Mouse (Mus musculus) hindbrain, embryonic 16.5 days (tissue): Measurements from ENCODE around the gene Ceacam12. TPM values are rescaled to one million over a fixed set of nuclear protein-coding genes. Genes with fewer than 3 reads are reported as not detected.
"Not testable (repeated sequence)": the region's sequence is repeated elsewhere in the genome, so short reads cannot be mapped to it uniquely, and the experiment has no call there.

Source experiments
- ATAC-seq: fragments of 200-750 bp; cut with Nextera tagmentation; 2 replicates; pipeline ENCODE4 v1.8.0; 2017; ENCODE audit warnings: moderate TSS enrichment, moderate library complexity
- H3K27ac ChIP-seq: fragments of 300-500 bp; sonication (generic); 2 replicates; pipeline ENCODE4 v1.5.1; 2014; ENCODE audit warnings: low read depth, mild to moderate bottlenecking, control low read depth, low read length, moderate library complexity
- H3K27me3 ChIP-seq: fragments of 300-500 bp; sonication (generic); replicated peaks from 2 replicates; pipeline ENCODE4 v1.6.1; 2014; ENCODE audit warnings: low read length; ENCODE audit not compliant: control insufficient read depth, insufficient read depth
- H3K36me3 ChIP-seq: fragments of 300-500 bp; sonication (generic); 2 replicates; pipeline ENCODE4 v1.6.1; 2014; ENCODE audit warnings: mild to moderate bottlenecking, low read length, moderate library complexity, mixed read lengths; ENCODE audit not compliant: control insufficient read depth, insufficient read depth
- H3K4me1 ChIP-seq: fragments of 300-500 bp; sonication (generic); 2 replicates; pipeline ENCODE4 v1.6.1; 2014; ENCODE audit warnings: low read depth, low read length; ENCODE audit not compliant: control insufficient read depth, insufficient read depth
- H3K4me2 ChIP-seq: fragments of 300-500 bp; sonication (generic); 2 replicates; pipeline ENCODE4 v1.6.1; 2014; ENCODE audit warnings: mild to moderate bottlenecking, low read length, control low read depth, moderate library complexity
- H3K4me3 ChIP-seq: fragments of 300-500 bp; sonication (generic); 2 replicates; pipeline ENCODE4 v1.5.1; 2014; ENCODE audit warnings: mild to moderate bottlenecking, low read length, control low read depth, moderate library complexity
- H3K9ac ChIP-seq: fragments of 300-500 bp; sonication (generic); 2 replicates; pipeline ENCODE4 v1.6.1; 2014; ENCODE audit warnings: low read depth, mild to moderate bottlenecking, control low read depth, low read length, moderate library complexity
- H3K9me3 ChIP-seq: fragments of 300-500 bp; sonication (generic); 2 replicates; pipeline ENCODE4 v1.6.1; 2014; ENCODE audit warnings: mild to moderate bottlenecking, low read length, moderate library complexity; ENCODE audit not compliant: control insufficient read depth
- WGBS: fragments of 180-500 bp; shearing (Covaris S2); extraction: QIAGEN DNeasy Blood & Tissue Kit; methylation state at CpG from one replicate; pipeline ENCODE4 v1.1.7; 2014; 5-methylcytosine and 5-hydroxymethylcytosine counted together
- microRNA-seq: library from miRNA; unstranded; fragments of <30 nt; microRNA quantifications from one replicate; pipeline ENCODE4, GENCODE M21; 2017
- polyA plus RNA-seq: library from polyadenylated mRNA; unstranded; fragments of >200 nt; fragmentation: Nextera tagmentation; extraction: Ambion mirVana; gene quantifications from 2 replicates; pipeline ENCODE4 v1.2.1, GENCODE M21; 2015

The Ceacam12 gene
- polyA plus RNA-seq, result not detected in 2 replicates

DNA sequence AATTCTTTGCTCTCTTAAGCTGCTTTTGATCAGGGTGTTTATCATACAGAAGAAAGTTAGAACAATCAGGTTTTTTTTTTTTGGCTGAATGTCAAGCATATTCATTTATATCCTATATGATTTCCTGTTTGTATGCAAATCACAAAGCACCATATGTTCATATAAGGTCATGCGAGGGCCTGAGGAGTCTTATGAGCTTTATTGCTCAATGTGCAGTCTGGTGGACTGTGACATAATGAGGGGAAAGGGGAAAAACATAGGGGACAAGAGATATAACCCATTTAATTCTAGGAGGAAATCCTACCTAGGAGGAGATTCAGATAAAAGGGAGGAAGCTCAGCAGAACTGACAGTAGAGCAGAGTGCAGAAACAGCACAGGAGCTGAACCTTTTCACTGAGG lies at the start of gene Ceacam12:
Gene Ceacam12, plus strand, starts transcription at position 301 of the 400 bp plus-strand sequence.
- no peak within 1 kb of the TSS for H3K4me2 ChIP-seq
- H3K4me1 ChIP-seq, result no peaks in the 10 kb centered on the region
- no peaks in the 10 kb centered on the region for H3K27me3 ChIP-seq
- no peak within 1 kb of the TSS for H3K4me3 ChIP-seq
- no peak within 1 kb of the TSS for H3K9ac ChIP-seq
- 75% methylated on average over 1 of the region's 1 CpGs for WGBS
- no peaks in the 10 kb centered on the region for H3K36me3 ChIP-seq
- no peak within 1 kb of the TSS for H3K27ac ChIP-seq
- peaks cover 24% of the 10 kb centered on the region for H3K9me3 ChIP-seq
- no peak for ATAC-seq

DNA sequence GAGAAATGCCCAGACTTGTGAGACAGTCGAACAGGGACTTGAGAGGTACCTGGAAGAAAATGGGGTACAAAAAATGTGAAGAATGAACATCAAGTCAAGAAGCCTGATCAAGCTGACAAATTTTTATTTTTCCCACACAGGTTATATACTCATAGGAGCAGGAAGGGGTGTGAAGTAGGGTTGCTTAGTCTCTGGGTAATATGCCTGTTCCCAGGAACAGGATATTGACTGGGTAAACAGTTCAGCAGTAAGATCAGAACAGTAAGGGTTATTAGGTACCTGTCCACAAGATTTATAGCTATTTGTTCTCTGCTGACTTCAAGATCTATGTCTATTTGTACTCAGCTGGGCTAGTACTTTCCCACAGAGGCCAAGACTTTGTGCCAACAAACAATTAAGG lies 8.1 kb downstream of the Ceacam12 start:
- WGBS, result 77% methylated on average over 1 of the region's 1 CpGs
- not testable (repeated sequence) for H3K27ac ChIP-seq, H3K4me1 ChIP-seq, ATAC-seq, H3K27me3 ChIP-seq, H3K4me3 ChIP-seq, H3K4me2 ChIP-seq, H3K9ac ChIP-seq, H3K36me3 ChIP-seq
- peaks cover 26% of the 10 kb centered on the region for H3K9me3 ChIP-seq

DNA sequence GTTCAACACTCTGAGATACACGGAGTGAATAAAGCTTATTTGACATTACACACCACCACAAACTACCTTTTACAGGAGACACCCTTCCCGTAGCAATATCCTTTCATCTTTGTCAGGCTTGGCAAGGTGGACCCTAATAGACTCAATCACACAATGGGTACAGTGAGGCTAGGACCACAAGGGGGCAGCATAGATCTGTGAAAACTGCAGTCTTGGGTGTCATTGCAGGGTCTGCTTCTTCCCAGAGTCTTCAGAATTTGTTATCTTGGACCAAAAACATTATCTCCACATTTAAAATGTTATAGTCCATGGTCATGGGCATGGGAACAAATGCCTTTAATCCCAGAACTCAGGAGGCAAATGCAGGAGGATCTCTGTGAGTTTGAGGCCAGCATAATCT lies 35.1 kb downstream of the Ceacam12 start:
- H3K4me2 ChIP-seq, result no peak overlapping the region
- 42% methylated on average over 2 of the region's 2 CpGs for WGBS
- H3K9ac ChIP-seq, result no peak overlapping the region
- no peaks in the 10 kb centered on the region for H3K27me3 ChIP-seq
- no peak overlapping the region for H3K27ac ChIP-seq
- no peaks in the 10 kb centered on the region for H3K4me1 ChIP-seq
- no peaks in the 10 kb centered on the region for H3K36me3 ChIP-seq
- no peak for ATAC-seq
- H3K4me3 ChIP-seq, result no peak overlapping the region
- H3K9me3 ChIP-seq, result peaks cover 20% of the 10 kb centered on the region

Small RNA genes lying within 50 kb of the gene (microRNA-seq; reads per million reads assigned to microRNA genes)
- gene Gm22414, result not detected

Other genes with a start within 250 kb of the Ceacam12 start
- gene Gm5155, start 194.2 kb upstream of the Ceacam12 start, polyA plus RNA-seq, result not detected in 2 replicates
- not detected in 2 replicates for gene Ceacam11, start 93.8 kb upstream of the Ceacam12 start, polyA plus RNA-seq
- gene Ceacam13, start 56.0 kb upstream of the Ceacam12 start, polyA plus RNA-seq, result not detected in 2 replicates
- gene Igfl3, start 110.6 kb downstream of the Ceacam12 start, polyA plus RNA-seq, result not detected in 2 replicates
- gene Mill1, start 179.4 kb downstream of the Ceacam12 start, polyA plus RNA-seq, result not detected in 2 replicates